Mouse (Mus musculus) heart, adult 10 weeks (tissue): ENCODE data around the gene Cpvl. TPM values are rescaled to one million over a fixed set of nuclear protein-coding genes. Genes with fewer than 3 reads are reported as not detected.

Experiments used
- polyA plus RNA-seq: library from polyadenylated mRNA; stranded (reverse); fragments of 350-450 nt; fragmentation: Illumina TruSeq; extraction: RNeasy Lipid Tissue Mini Kit (QIAGEN cat#74804); gene quantifications from one replicate; pipeline ENCODE4 v1.2.3, GENCODE M21; 2014; ENCODE audit warnings: low read depth, low replicate concordance

The Cpvl gene
- polyA plus RNA-seq, result not detected

GRCm38 (mm10) chr6:53978571-53978970 lies at the start of gene Cpvl:
Cpvl (minus strand) TSS chr6:53978671.

Other genes starting within 250 kb of the Cpvl start
- gene Tril, start 157.8 kb downstream of the Cpvl start, polyA plus RNA-seq, result 2.6 TPM
- gene Chn2, start 60.9 kb upstream of the Cpvl start, polyA plus RNA-seq, result 2.8 TPM